Mouse (Mus musculus) layer of hippocampus, adult 9-11 months (tissue): ENCODE data around the gene Shb.
A peak's percentile ranks its signal among the peaks of the same experiment; 100 is the strongest.
"Not testable (repeated sequence)": the region's sequence is repeated elsewhere in the genome, so short reads cannot be mapped to it uniquely, and the experiment has no call there.

Source experiments
- DNase-seq: peaks from one replicate; pipeline ENCODE4 v3.0.0; 2022

Gene Shb

GRCm38 (mm10) chr4:45413674-45414338, 118.5 kb downstream of the Shb start:
- DNase-seq: no peak

GRCm38 (mm10) chr4:45412433-45413192, 119.7 kb downstream of the Shb start:
- no peak for DNase-seq

- no peak for DNase-seq
Measured at GRCm38 (mm10) chr4:45411181-45411790, 121.0 kb downstream of the Shb start.

GRCm38 (mm10) chr4:45409270-45409669, 123.0 kb downstream of the Shb start:
- DNase-seq: peak; percentile 48

GRCm38 (mm10) chr4:45408427-45409132, 123.7 kb downstream of the Shb start, which contains the start of gene Slc25a51:
TSS of gene Slc25a51 (minus strand) at chr4:45408766.
- DNase-seq: peak; percentile 91

- no peak for DNase-seq
Measured at GRCm38 (mm10) chr4:45407703-45408334, 124.5 kb downstream of the Shb start.

GRCm38 (mm10) chr4:45407001-45407702, 125.1 kb downstream of the Shb start:
- DNase-seq: no peak

GRCm38 (mm10) chr4:45406397-45406796, 125.9 kb downstream of the Shb start:
- no peak for DNase-seq

GRCm38 (mm10) chr4:45405315-45405714, 127.0 kb downstream of the Shb start:
- DNase-seq: no peak

- no peak for DNase-seq
Measured at GRCm38 (mm10) chr4:45404086-45404485, 128.2 kb downstream of the Shb start.

GRCm38 (mm10) chr4:45403499-45403878, 128.8 kb downstream of the Shb start:
- no peak for DNase-seq

- DNase-seq: no peak
Measured at GRCm38 (mm10) chr4:45402878-45403498, 129.3 kb downstream of the Shb start.

GRCm38 (mm10) chr4:45402281-45402680, 130.0 kb downstream of the Shb start:
- DNase-seq: no peak

GRCm38 (mm10) chr4:45399421-45400210, 132.7 kb downstream of the Shb start:
- DNase-seq: no peak

- not testable (repeated sequence) for DNase-seq
Measured at GRCm38 (mm10) chr4:45398315-45398714, 134.0 kb downstream of the Shb start.

- DNase-seq: not testable (repeated sequence)
Measured at GRCm38 (mm10) chr4:45396211-45396610, 136.1 kb downstream of the Shb start.

GRCm38 (mm10) chr4:45393658-45394057, 138.6 kb downstream of the Shb start:
- DNase-seq: no peak

GRCm38 (mm10) chr4:45392994-45393393, 139.3 kb downstream of the Shb start:
- no peak for DNase-seq

- DNase-seq: no peak
Measured at GRCm38 (mm10) chr4:45392572-45392971, 139.7 kb downstream of the Shb start.

- DNase-seq: no peak
Measured at GRCm38 (mm10) chr4:45392099-45392498, 140.2 kb downstream of the Shb start.

- not testable (repeated sequence) for DNase-seq
Measured at GRCm38 (mm10) chr4:45387296-45387695, 145.0 kb downstream of the Shb start.
